Mouse (Mus musculus) testis, adult 2 months (tissue): Measurements from ENCODE around the gene Tex29.

Experiments
- CTCF ChIP-seq: fragments of 200-500 bp; IDR thresholded peaks from 2 replicates; pipeline ENCODE4 v1.5.1; 2012; ENCODE audit warnings: low read depth, mild to moderate bottlenecking, inconsistent platforms, low read length, moderate library complexity; ENCODE audit not compliant: control insufficient read depth, insufficient read depth, insufficient replicate concordance
- POLR2A ChIP-seq: fragments of 200-500 bp; IDR thresholded peaks from 2 replicates; pipeline ENCODE4 v1.6.1; 2012; ENCODE audit warnings: low read depth, mild to moderate bottlenecking, inconsistent platforms, low read length, moderate library complexity; ENCODE audit not compliant: control insufficient read depth

DNA sequence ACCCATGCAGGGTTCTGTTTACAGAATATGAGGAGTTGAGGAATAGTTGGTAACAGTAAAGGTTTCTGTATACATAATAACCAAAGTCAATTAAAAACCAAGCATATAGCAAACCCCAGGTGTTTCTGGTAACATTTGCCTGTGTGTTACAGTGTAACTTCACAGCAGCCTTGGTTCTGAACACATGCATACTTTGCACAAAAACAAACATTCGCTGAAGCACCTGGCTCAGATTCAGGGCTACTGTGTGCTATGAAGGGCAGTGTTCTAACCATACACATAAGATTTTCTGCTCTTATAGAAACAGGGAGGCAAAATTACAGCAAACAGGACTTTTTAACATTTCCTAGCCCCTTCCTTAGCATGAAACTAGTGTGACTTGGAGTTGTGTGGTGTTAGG is 58.5 kb downstream of the Tex29 start:
- TF ChIP-seq POLR2A (no peak), CTCF (no peak)
